Comparison of ENCODE assay signal across 12 mouse cellular contexts in the genomic region with DNA sequence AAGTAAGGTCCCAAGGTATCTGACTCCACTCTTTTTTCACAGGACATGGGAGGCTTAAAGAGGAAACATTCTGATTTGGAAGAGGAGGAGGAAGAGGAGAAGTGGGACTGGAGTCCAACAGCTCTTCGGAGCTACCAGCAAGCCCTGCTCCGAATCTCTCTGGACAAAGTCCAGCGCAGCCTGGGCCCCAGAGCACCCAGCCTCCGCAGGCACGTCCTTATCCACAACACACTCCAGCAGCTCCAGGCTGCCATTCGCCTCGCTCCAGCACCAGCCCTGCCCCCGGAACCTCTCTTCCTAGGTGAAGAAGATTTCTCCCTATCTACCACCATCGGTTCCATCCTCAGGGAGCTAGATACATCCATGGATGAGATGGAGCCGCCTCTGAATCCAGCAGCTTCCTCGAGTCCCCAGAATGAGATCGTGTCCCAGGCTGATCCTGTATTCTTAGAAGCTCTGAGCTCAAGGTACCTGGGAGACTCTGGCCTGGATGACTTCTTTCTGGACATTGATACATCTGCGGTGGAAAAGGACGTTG. TPM values are rescaled to one million over a fixed set of nuclear protein-coding genes. Genes with fewer than 3 reads are reported as not detected.
DNase-seq lines count a peak whose midpoint lies in the region; ATAC-seq and TF ChIP-seq lines count a peak whose summit lies in the region.
"Had no signal": no experiment of that assay in that cellular context is flagged by ENCODE, and none has a peak within 500 bp of the region (broad histone marks: within the 10 kb centered on the region; RNA-seq: fewer than 3 reads in every experiment).

No protein-coding gene starts in this region.

- no peak for ATAC-seq in heart, embryonic 15.5 days (replicated peaks; ENCODE audit: insufficient number of reproducible peaks, insufficient read depth, low FRiP score, low read depth)
- no peak for ATAC-seq in intestine, embryonic 14.5 days (replicated peaks; ENCODE audit: low FRiP score, low TSS enrichment, low read depth)
- no peak for ATAC-seq in liver, embryonic 12.5 days

- no peaks in the 10 kb centered on the region for H3K9me3 ChIP-seq in heart, embryonic 15.5 days (replicated peaks)
- no peaks in the 10 kb centered on the region for H3K9me3 ChIP-seq in E14TG2a.4 (ENCODE audit: low read length)
- no peaks in the 10 kb centered on the region for H3K9me3 ChIP-seq in intestine, embryonic 14.5 days (ENCODE audit: control insufficient read depth, low read length)
- no peaks in the 10 kb centered on the region for H3K9me3 ChIP-seq in liver, embryonic 12.5 days (replicated peaks)

- no peaks in the 10 kb centered on the region for H3K27me3 ChIP-seq in heart, embryonic 15.5 days
- H3K27me3 ChIP-seq in E14TG2a.4 (ENCODE audit: insufficient read depth, low read length): no peaks in the 10 kb centered on the region
- H3K27me3 ChIP-seq in intestine, embryonic 14.5 days (replicated peaks; ENCODE audit: control insufficient read depth, insufficient read depth, low read length): no peaks in the 10 kb centered on the region
- no peaks in the 10 kb centered on the region for H3K27me3 ChIP-seq in liver, embryonic 12.5 days (replicated peaks)

- TF ChIP-seq CTCF in E14TG2a.4 (conservative IDR thresholded peaks at IDR 0.05; ENCODE audit: low read length): no peak

- peaks cover 10% of the 10 kb centered on the region; the same call in 1 of the 2 replicates for H3K36me3 ChIP-seq in heart, embryonic 15.5 days
- H3K36me3 ChIP-seq in E14TG2a.4 (ENCODE audit: insufficient read depth, low read length): peaks cover 34% of the 10 kb centered on the region
- peaks cover 22% of the 10 kb centered on the region for H3K36me3 ChIP-seq in intestine, embryonic 14.5 days (ENCODE audit: control insufficient read depth, insufficient read depth, low read length)
- peaks cover 30% of the 10 kb centered on the region for H3K36me3 ChIP-seq in liver, embryonic 12.5 days

- DNase-seq in heart, postnatal 36 days: no peak
- no peak for DNase-seq in intestine, embryonic 14.5 days (ENCODE audit: low spot score)
- DNase-seq in retina, embryonic 14.5 days (ENCODE audit: low spot score): no peak
- DNase-seq in lung, postnatal 25 days (ENCODE audit: low spot score): no peak
- DNase-seq: cerebellum, postnatal 25 days; layer of hippocampus, adult 9-11 months; retina, postnatal 1 day; thymus, postnatal 4 days had no signal

- peak overlapping the region; percentile 76 for H3K4me2 ChIP-seq in heart, embryonic 15.5 days
- 0 out of 2 replicates have a peak overlapping the region, but pooled peaks have one; percentile 5 for H3K4me2 ChIP-seq in intestine, embryonic 14.5 days (ENCODE audit: low read length)
- H3K4me2 ChIP-seq in liver, embryonic 12.5 days: peak overlapping the region; percentile 76

- H3K9ac ChIP-seq in heart, embryonic 15.5 days: peak overlapping the region; percentile 38; the same call in 1 of the 2 replicates
- H3K9ac ChIP-seq in intestine, embryonic 14.5 days (ENCODE audit: low read length): no peak overlapping the region
- H3K9ac ChIP-seq in liver, embryonic 12.5 days: no peak overlapping the region; the same call in 1 of the 2 replicates

- peak overlapping the region; percentile 95 for H3K27ac ChIP-seq in heart, embryonic 15.5 days
- H3K27ac ChIP-seq in intestine, embryonic 14.5 days (ENCODE audit: low read depth): no peak overlapping the region
- peak overlapping the region; percentile 95 for H3K27ac ChIP-seq in liver, embryonic 12.5 days

- no peak overlapping the region for H3K4me3 ChIP-seq in heart, embryonic 15.5 days
- H3K4me3 ChIP-seq in E14TG2a.4 (replicated peaks; ENCODE audit: low read length): peak overlapping the region; percentile 51
- no peak overlapping the region for H3K4me3 ChIP-seq in intestine, embryonic 14.5 days (ENCODE audit: low read depth, low read length)
- H3K4me3 ChIP-seq in liver, embryonic 12.5 days: peak overlapping the region; percentile 86; the same call in 1 of the 2 replicates

- 83% methylated on average over 14 of the region's 14 CpGs for WGBS in heart, embryonic 15.5 days
- WGBS in intestine, embryonic 14.5 days: 91% methylated on average over 14 of the region's 14 CpGs
- WGBS in liver, embryonic 12.5 days (ENCODE audit: insufficient replicate concordance): 82% methylated on average over 14 of the region's 14 CpGs

- intact Hi-C loops in heart, postnatal 36 days (cut with DNase I): no loop called here

- peaks cover 34% of the 10 kb centered on the region for H3K4me1 ChIP-seq in heart, embryonic 15.5 days (replicated peaks)
- H3K4me1 ChIP-seq in E14TG2a.4 (replicated peaks; ENCODE audit: low read depth, low read length): peaks cover 67% of the 10 kb centered on the region
- H3K4me1 ChIP-seq in intestine, embryonic 14.5 days (replicated peaks; ENCODE audit: control insufficient read depth, insufficient read depth, low read length): peaks cover 9% of the 10 kb centered on the region
- H3K4me1 ChIP-seq in liver, embryonic 12.5 days: peaks cover 73% of the 10 kb centered on the region

RNA-seq across cellular contexts. Expression of a gene that starts 2.6 kb away (rescaled TPM):
- polyA plus RNA-seq in heart, embryonic 15.5 days (2015; fragmentation: Nextera tagmentation; extraction: Ambion mirVana): 19.0 and 21.9 TPM in 2 replicates
- total RNA-seq in heart, postnatal 36 days (2021): 1 to 10 TPM; 8.3 to 8.4 TPM
- 25.2 and 29.0 TPM in 2 replicates for polyA plus RNA-seq in intestine, embryonic 14.5 days (2014; fragmentation: Nextera tagmentation; extraction: Ambion mirVana)
- 24.6 and 26.3 TPM in 2 replicates for polyA plus RNA-seq in liver, embryonic 12.5 days (2016; fragmentation: Nextera tagmentation; extraction: Ambion mirVana)

RNA-seq across cellular contexts. Expression of a gene that starts 10.5 kb away (rescaled TPM):
- 34.9 and 37.2 TPM in 2 replicates for polyA plus RNA-seq in heart, embryonic 15.5 days (2015; fragmentation: Nextera tagmentation; extraction: Ambion mirVana)
- total RNA-seq in heart, postnatal 36 days (2021): 10 to 100 TPM in 1 of 2 experiments, 1 to 10 TPM in 1; 9.5 to 11.5 TPM
- polyA plus RNA-seq in intestine, embryonic 14.5 days (2014; fragmentation: Nextera tagmentation; extraction: Ambion mirVana): 33.9 and 38.4 TPM in 2 replicates
- 19.5 and 20.9 TPM in 2 replicates for polyA plus RNA-seq in liver, embryonic 12.5 days (2016; fragmentation: Nextera tagmentation; extraction: Ambion mirVana)

RNA-seq across cellular contexts. Expression of a gene that starts 23.0 kb away (rescaled TPM):
- polyA plus RNA-seq in heart, embryonic 15.5 days (2015; fragmentation: Nextera tagmentation; extraction: Ambion mirVana): 1.7 and 3.0 TPM in 2 replicates
- total RNA-seq in heart, postnatal 36 days (2021): under 1 TPM; 0.95 to 0.97 TPM
- polyA plus RNA-seq in intestine, embryonic 14.5 days (2014; fragmentation: Nextera tagmentation; extraction: Ambion mirVana): 1.5 and 1.6 TPM in 2 replicates
- polyA plus RNA-seq in liver, embryonic 12.5 days (2016; fragmentation: Nextera tagmentation; extraction: Ambion mirVana): 0.91 and 1.2 TPM in 2 replicates

RNA-seq across cellular contexts. Expression of a gene that starts 28.4 kb away (rescaled TPM):
- 51.4 and 67.5 TPM in 2 replicates for polyA plus RNA-seq in heart, embryonic 15.5 days (2015; fragmentation: Nextera tagmentation; extraction: Ambion mirVana)
- 10 to 100 TPM; 29.9 to 31.8 TPM for total RNA-seq in heart, postnatal 36 days (2021)
- 52.3 and 54.0 TPM in 2 replicates for polyA plus RNA-seq in intestine, embryonic 14.5 days (2014; fragmentation: Nextera tagmentation; extraction: Ambion mirVana)
- polyA plus RNA-seq in liver, embryonic 12.5 days (2016; fragmentation: Nextera tagmentation; extraction: Ambion mirVana): 895 and 897 TPM in 2 replicates

RNA-seq across cellular contexts. Expression of a gene that starts 28.7 kb away (rescaled TPM):
- 0.11 and 0.39 TPM in 2 replicates for polyA plus RNA-seq in heart, embryonic 15.5 days (2015; fragmentation: Nextera tagmentation; extraction: Ambion mirVana)
- total RNA-seq in heart, postnatal 36 days (2021): under 1 TPM; 0.22 to 0.41 TPM
- 0.34 and 0.48 TPM in 2 replicates for polyA plus RNA-seq in intestine, embryonic 14.5 days (2014; fragmentation: Nextera tagmentation; extraction: Ambion mirVana)
- polyA plus RNA-seq in liver, embryonic 12.5 days (2016; fragmentation: Nextera tagmentation; extraction: Ambion mirVana): 0.11 and 0.12 TPM in 2 replicates
- total RNA-seq: hematopoietic stem cell, adult 5-6 weeks had no signal

Comparison
In these comparisons a context has a peak if more than half of its experiments do, and no peak if none do; other contexts are left out.
1. H3K4me2 ChIP-seq: peak in every context shown above with its lines; median percentile 76 in heart, embryonic 15.5 days; 76 in liver, embryonic 12.5 days; 5 in intestine, embryonic 14.5 days.
2. H3K4me3 ChIP-seq: peak in E14TG2a.4 (single experiment) and liver, embryonic 12.5 days (single experiment); none in heart, embryonic 15.5 days (single experiment) and intestine, embryonic 14.5 days (single experiment).